ENCODE assay signal across 13 mouse cellular contexts in genomic region chr5:74265151-74265550, GRCm38 (mm10).
DNase-seq lines count a peak whose midpoint lies in the region; ATAC-seq and TF ChIP-seq lines count a peak whose summit lies in the region.
"Had no signal": no experiment of that assay in that cellular context is flagged by ENCODE, and none has a peak within 500 bp of the region (broad histone marks: within the 10 kb centered on the region; RNA-seq: fewer than 3 reads in every experiment).

No protein-coding gene starts in this region.

- no peak overlapping the region for H3K4me3 ChIP-seq in forebrain, embryonic 10.5 days
- H3K4me3 ChIP-seq in forebrain, postnatal 0 days (ENCODE audit: low read depth, low read length): no peak overlapping the region
- H3K4me3 ChIP-seq in hindbrain, embryonic 10.5 days: no peak overlapping the region
- no peak overlapping the region for H3K4me3 ChIP-seq in hindbrain, embryonic 16.5 days (ENCODE audit: low read length)
- no peak overlapping the region for H3K4me3 ChIP-seq in stomach, embryonic 16.5 days (replicated peaks; ENCODE audit: low read length)
- H3K4me3 ChIP-seq in stomach, postnatal 0 days (ENCODE audit: low read depth, low read length): no peak overlapping the region

- no peak for TF ChIP-seq EP300 in stomach, postnatal 0 days (optimal IDR thresholded peaks at IDR 0.05)

- no peak overlapping the region for H3K4me2 ChIP-seq in forebrain, postnatal 0 days (ENCODE audit: low read depth)
- H3K4me2 ChIP-seq in hindbrain, embryonic 16.5 days (ENCODE audit: low read length): no peak overlapping the region
- H3K4me2 ChIP-seq in stomach, embryonic 16.5 days (ENCODE audit: low read depth, low read length): no peak overlapping the region
- no peak overlapping the region for H3K4me2 ChIP-seq in stomach, postnatal 0 days (replicated peaks; ENCODE audit: low read depth)

- no peak overlapping the region for H3K9ac ChIP-seq in forebrain, postnatal 0 days
- H3K9ac ChIP-seq in hindbrain, embryonic 16.5 days (ENCODE audit: low read depth, low read length): no peak overlapping the region
- 0 out of 2 replicates have a peak overlapping the region, but pooled peaks have one; percentile 21 for H3K9ac ChIP-seq in stomach, embryonic 16.5 days (ENCODE audit: low read length)
- no peak overlapping the region for H3K9ac ChIP-seq in stomach, postnatal 0 days (ENCODE audit: low read length)

- no peak for DNase-seq in forebrain, embryonic 10.5 days (ENCODE audit: extremely low spot score, low spot score)
- DNase-seq in forebrain, postnatal 0 days: no peak
- DNase-seq in hindbrain, embryonic 10.5 days (ENCODE audit: low spot score): no peak
- DNase-seq in stomach, postnatal 0 days (ENCODE audit: low spot score): no peak
- peak; percentile 38 for DNase-seq in retina, postnatal 1 day
- no peak for DNase-seq in cerebellum, adult 11 months
- DNase-seq: adrenal gland, postnatal 25 days; liver; lung, adult 18-20 months; thymus, postnatal 36 days had no signal

- H3K27me3 ChIP-seq in forebrain, embryonic 10.5 days (ENCODE audit: poor library complexity, severe bottlenecking): no peaks in the 10 kb centered on the region
- no peaks in the 10 kb centered on the region for H3K27me3 ChIP-seq in forebrain, postnatal 0 days (ENCODE audit: insufficient read depth, low read length)
- H3K27me3 ChIP-seq in hindbrain, embryonic 10.5 days (ENCODE audit: insufficient read depth, poor library complexity, severe bottlenecking): no peaks in the 10 kb centered on the region
- no peaks in the 10 kb centered on the region for H3K27me3 ChIP-seq in hindbrain, embryonic 16.5 days (replicated peaks; ENCODE audit: control insufficient read depth, insufficient read depth, low read length)
- no peaks in the 10 kb centered on the region for H3K27me3 ChIP-seq in stomach, embryonic 16.5 days (ENCODE audit: control insufficient read depth, insufficient read depth, low read length)
- H3K27me3 ChIP-seq in stomach, postnatal 0 days (ENCODE audit: control insufficient read depth, insufficient read depth, low read length): no peaks in the 10 kb centered on the region

- H3K36me3 ChIP-seq in forebrain, embryonic 10.5 days (replicated peaks): no peaks in the 10 kb centered on the region
- no peaks in the 10 kb centered on the region for H3K36me3 ChIP-seq in forebrain, postnatal 0 days (ENCODE audit: insufficient read depth)
- H3K36me3 ChIP-seq in hindbrain, embryonic 10.5 days: no peaks in the 10 kb centered on the region
- H3K36me3 ChIP-seq in hindbrain, embryonic 16.5 days (ENCODE audit: control insufficient read depth, insufficient read depth, low read length): no peaks in the 10 kb centered on the region
- H3K36me3 ChIP-seq in stomach, embryonic 16.5 days (ENCODE audit: control insufficient read depth, insufficient read depth, low read length): no peaks in the 10 kb centered on the region
- no peaks in the 10 kb centered on the region for H3K36me3 ChIP-seq in stomach, postnatal 0 days (ENCODE audit: control insufficient read depth, insufficient read depth, low read length)

- ATAC-seq in forebrain, postnatal 0 days: no peak
- ATAC-seq in hindbrain, embryonic 16.5 days: no peak
- ATAC-seq in stomach, embryonic 16.5 days (ENCODE audit: insufficient read depth, low FRiP score): no peak
- no peak for ATAC-seq in stomach, postnatal 0 days (ENCODE audit: low FRiP score, low TSS enrichment)
- ATAC-seq: hindbrain, postnatal 0 days had no signal

- peaks cover 62% of the 10 kb centered on the region for H3K4me1 ChIP-seq in forebrain, embryonic 10.5 days
- H3K4me1 ChIP-seq in forebrain, postnatal 0 days (ENCODE audit: insufficient read depth): peaks cover 8% of the 10 kb centered on the region
- peaks cover 55% of the 10 kb centered on the region for H3K4me1 ChIP-seq in hindbrain, embryonic 10.5 days (replicated peaks)
- H3K4me1 ChIP-seq in hindbrain, embryonic 16.5 days (ENCODE audit: control insufficient read depth, insufficient read depth, low read depth, low read length): no peaks in the 10 kb centered on the region
- H3K4me1 ChIP-seq in stomach, embryonic 16.5 days (ENCODE audit: control insufficient read depth, insufficient read depth, low read length): peaks cover 30% of the 10 kb centered on the region
- peaks cover under 1% of the 10 kb centered on the region; the same call in 1 of the 2 replicates for H3K4me1 ChIP-seq in stomach, postnatal 0 days (replicated peaks; ENCODE audit: control insufficient read depth, insufficient read depth)

- TF ChIP-seq CTCF in forebrain, postnatal 0 days (IDR thresholded peaks at IDR 0.05; ENCODE audit: low read depth): no peak
- TF ChIP-seq CTCF in stomach, postnatal 0 days (IDR thresholded peaks at IDR 0.05; ENCODE audit: low read depth): no peak

- 74% methylated on average over 6 of the region's 6 CpGs for WGBS in forebrain, embryonic 10.5 days
- 70% methylated on average over 6 of the region's 6 CpGs for WGBS in forebrain, postnatal 0 days
- 59% methylated on average over 6 of the region's 6 CpGs for WGBS in hindbrain, embryonic 10.5 days
- WGBS in hindbrain, embryonic 16.5 days: 64% methylated on average over 6 of the region's 6 CpGs
- 70% methylated on average over 6 of the region's 6 CpGs for whole genome bisulfite sequencing in stomach, embryonic 16.5 days
- WGBS in stomach, postnatal 0 days: 73% methylated on average over 6 of the region's 6 CpGs

- H3K27ac ChIP-seq in forebrain, embryonic 10.5 days: peak overlapping the region; percentile 74
- no peak overlapping the region for H3K27ac ChIP-seq in forebrain, postnatal 0 days (ENCODE audit: low read depth, low read length)
- peak overlapping the region; percentile 75 for H3K27ac ChIP-seq in hindbrain, embryonic 10.5 days
- no peak overlapping the region for H3K27ac ChIP-seq in hindbrain, embryonic 16.5 days (ENCODE audit: low read depth, low read length)
- peak overlapping the region; percentile 66; the same call in 1 of the 2 replicates for H3K27ac ChIP-seq in stomach, embryonic 16.5 days (ENCODE audit: low read length)
- no peak overlapping the region for H3K27ac ChIP-seq in stomach, postnatal 0 days (replicated peaks)

- no peaks in the 10 kb centered on the region for H3K9me3 ChIP-seq in forebrain, embryonic 10.5 days
- H3K9me3 ChIP-seq in forebrain, postnatal 0 days (ENCODE audit: low read length): no peaks in the 10 kb centered on the region
- H3K9me3 ChIP-seq in hindbrain, embryonic 10.5 days: no peaks in the 10 kb centered on the region
- H3K9me3 ChIP-seq in hindbrain, embryonic 16.5 days (ENCODE audit: control insufficient read depth, low read length): no peaks in the 10 kb centered on the region
- no peaks in the 10 kb centered on the region for H3K9me3 ChIP-seq in stomach, embryonic 16.5 days (replicated peaks; ENCODE audit: control insufficient read depth, low read length)
- H3K9me3 ChIP-seq in stomach, postnatal 0 days (ENCODE audit: control insufficient read depth, low read length): no peaks in the 10 kb centered on the region

Comparison
In these comparisons a context has a peak if more than half of its experiments do, and no peak if none do; other contexts are left out.
1. H3K27ac ChIP-seq: peak in forebrain, embryonic 10.5 days (single experiment), hindbrain, embryonic 10.5 days (single experiment) and stomach, embryonic 16.5 days (single experiment); none in forebrain, postnatal 0 days (single experiment), hindbrain, embryonic 16.5 days (single experiment) and stomach, postnatal 0 days (single experiment).